Mouse (Mus musculus): ENCODE results near the gene Nptxr.

The Nptxr gene

GRCm38 (mm10) chr15:79755977-79756625 lies 48.5 kb downstream of the Nptxr start:
- no peak for DNase-seq (ENCODE audit: extremely low spot score, low read depth, low spot score)

DNA sequence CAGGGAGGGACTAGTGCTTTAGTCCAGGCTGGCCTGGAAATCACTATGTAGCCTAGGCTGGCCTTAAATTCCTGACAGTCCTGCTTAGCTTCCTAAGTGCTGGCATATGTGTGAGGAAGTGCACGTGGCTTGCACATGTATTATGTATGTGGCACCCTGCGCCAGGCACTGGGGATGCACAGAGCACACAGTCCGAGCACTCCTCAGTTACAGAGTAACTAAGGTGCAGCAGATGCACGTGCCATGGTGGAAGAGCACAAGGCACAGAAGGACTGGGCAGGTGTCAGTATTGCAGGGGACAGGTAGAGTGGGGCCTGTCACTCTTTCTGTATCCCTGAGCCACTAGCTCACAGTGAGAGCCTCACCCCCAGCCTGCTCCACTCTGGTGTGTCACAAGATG lies 49.4 kb downstream of the Nptxr start:
- DNase-seq (ENCODE audit: extremely low spot score, low read depth, low spot score): no peak

DNA sequence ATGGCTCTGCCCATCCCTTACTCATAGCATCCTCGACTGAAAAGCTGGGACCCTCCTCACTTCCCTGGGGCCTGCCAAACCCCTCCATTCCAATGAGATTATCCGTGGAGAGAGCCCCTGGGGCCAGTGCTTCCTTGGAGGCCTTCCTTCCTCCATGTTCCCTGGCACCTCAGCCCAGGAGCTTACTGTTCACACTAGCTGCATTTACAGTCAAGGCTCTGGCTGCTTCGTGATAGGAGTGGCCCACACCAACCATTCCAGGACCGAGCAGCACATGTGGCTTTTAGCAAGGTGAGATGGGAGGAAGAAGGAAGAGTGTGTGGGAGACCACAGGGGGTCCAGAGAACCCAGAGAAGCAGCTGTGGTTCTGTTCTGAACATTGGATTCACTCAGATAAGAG lies 50.7 kb downstream of the Nptxr start:
- no peak for DNase-seq (ENCODE audit: extremely low spot score, low read depth, low spot score)

DNA sequence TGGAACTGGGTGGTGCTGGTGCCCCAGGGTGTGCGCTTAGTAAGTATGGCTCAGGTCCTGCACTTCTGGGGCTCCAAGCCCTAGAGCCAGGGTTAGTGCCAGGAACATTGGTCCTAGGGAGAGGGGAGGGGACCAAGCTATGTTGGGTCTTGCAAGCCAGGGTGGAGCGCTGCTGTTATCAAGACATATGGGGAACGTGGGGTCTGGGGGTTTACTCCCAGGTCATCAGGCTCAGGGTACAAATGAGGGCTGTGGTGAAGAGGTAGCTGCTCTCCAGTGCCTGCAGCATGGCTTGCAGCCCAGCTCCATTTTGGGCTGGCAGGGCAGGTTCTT lies 51.2 kb downstream of the Nptxr start:
- DNase-seq (ENCODE audit: extremely low spot score, low read depth, low spot score): no peak

- no peak for DNase-seq (ENCODE audit: extremely low spot score, low read depth, low spot score)
Measured at GRCm38 (mm10) chr15:79752742-79753419, 51.7 kb downstream of the Nptxr start.

- DNase-seq (ENCODE audit: extremely low spot score, low read depth, low spot score): no peak
Measured at GRCm38 (mm10) chr15:79751772-79752171, 52.8 kb downstream of the Nptxr start.

DNA sequence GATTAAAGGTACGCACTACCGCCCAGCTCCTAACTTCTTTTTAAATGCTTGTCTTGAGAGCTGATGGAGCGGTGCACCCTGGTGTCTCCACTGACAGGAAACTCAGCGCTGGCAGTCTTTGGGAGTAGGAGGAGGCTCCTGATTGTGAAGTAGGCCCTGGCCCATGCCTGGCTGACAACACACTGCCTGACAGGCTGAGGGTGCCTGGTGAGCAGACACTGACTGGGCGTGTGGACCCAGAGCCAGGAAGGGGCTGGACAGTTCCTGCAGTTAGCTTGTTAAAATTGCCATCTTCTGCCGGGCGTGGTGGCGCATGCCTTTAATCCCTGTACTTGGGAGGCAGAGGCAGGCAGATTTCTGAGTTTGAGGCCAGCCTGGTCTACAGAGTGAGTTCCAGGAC lies 54.3 kb downstream of the Nptxr start:
- DNase-seq (ENCODE audit: extremely low spot score, low read depth, low spot score): no peak

DNA sequence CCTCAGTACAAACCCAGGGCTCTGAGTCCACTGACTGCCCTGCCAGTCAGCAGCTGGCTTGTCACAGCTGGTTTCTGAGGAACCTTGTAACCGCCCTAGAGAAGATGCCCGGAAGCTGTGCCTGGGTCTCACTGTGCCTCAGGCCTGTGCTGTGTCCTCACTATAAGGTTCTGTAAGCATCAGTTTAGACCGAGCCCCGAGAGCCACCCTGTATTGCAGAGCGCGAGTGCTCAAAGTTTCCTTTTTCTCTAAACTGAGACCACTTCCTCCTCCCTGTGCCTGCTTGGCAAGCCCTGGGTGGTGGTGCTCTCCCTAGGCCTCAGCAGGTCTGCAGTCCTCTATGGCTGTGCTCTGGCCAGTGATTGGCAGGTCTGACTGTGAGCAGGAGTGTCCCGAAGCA lies 55.4 kb downstream of the Nptxr start:
- DNase-seq (ENCODE audit: extremely low spot score, low read depth, low spot score): no peak

DNA sequence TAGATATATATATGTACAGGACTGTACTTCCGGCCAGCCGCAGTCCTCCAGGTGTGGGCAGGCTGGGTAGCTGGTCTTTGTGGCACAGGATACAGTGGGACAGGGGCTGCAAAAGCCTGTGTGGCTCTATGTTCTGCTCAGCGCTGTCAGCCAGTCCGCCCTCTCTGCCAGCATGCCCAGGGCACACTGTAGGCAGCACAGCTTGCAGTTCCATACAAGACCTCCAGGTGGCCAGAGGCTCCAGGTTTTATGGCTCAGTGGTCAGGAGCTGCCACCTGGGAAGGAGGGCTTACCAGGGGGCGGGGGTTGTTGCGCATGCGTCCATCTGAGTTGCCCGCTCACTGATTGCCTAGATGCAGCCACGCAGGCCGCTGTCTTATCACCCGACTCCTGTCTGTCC lies 56.6 kb downstream of the Nptxr start:
- no peak for DNase-seq (ENCODE audit: extremely low spot score, low read depth, low spot score)

GRCm38 (mm10) chr15:79745883-79746282 lies 58.7 kb downstream of the Nptxr start:
- no peak for DNase-seq (ENCODE audit: extremely low spot score, low read depth, low spot score)

GRCm38 (mm10) chr15:79745312-79745711 lies 59.3 kb downstream of the Nptxr start:
- no peak for DNase-seq (ENCODE audit: extremely low spot score, low read depth, low spot score)

DNA sequence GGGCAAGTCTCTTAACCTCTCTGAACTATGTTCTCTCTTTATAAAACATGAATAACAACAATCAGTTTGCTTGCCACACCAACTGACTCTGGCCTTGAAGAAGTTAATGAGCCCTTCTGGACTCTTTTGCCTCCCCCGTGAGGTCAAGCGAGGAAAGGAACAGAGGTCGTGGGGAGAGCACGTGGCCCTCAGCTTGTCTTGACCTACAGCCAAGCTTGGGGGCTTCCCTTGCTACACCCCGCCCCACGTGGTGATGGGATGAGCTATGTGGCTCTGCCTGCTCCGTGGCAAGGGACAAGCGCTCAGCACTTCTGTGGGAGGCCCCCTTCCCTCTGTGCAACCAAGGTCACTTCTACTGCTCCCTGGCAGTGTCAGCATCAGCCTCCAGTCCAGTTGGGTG lies 59.8 kb downstream of the Nptxr start:
- no peak for DNase-seq (ENCODE audit: extremely low spot score, low read depth, low spot score)

GRCm38 (mm10) chr15:79744001-79744400 lies 60.6 kb downstream of the Nptxr start:
- DNase-seq (ENCODE audit: extremely low spot score, low read depth, low spot score): no peak

DNA sequence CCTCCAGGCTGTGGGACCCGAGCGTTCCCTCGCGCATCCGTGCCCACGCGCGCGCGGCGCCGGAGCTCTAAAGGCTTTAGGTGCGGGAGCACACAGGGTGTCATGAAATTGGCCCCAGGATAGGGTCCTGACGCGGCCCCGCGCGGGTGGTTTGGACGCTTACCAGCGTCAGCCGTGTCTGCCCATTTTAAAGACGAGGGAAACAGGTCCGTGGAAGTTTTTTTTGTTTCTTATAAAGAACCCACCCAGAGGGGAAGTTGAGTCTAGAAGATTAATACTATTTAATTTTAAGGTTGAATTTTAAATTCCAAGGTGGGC lies 61.9 kb downstream of the Nptxr start:
- DNase-seq (ENCODE audit: extremely low spot score, low read depth, low spot score): no peak

- DNase-seq (ENCODE audit: extremely low spot score, low read depth, low spot score): no peak
Measured at GRCm38 (mm10) chr15:79741921-79742705, 62.5 kb downstream of the Nptxr start, which contains the start of gene Sun2. Gene Sun2, minus strand, starts transcription at chr15:79742536.

DNA sequence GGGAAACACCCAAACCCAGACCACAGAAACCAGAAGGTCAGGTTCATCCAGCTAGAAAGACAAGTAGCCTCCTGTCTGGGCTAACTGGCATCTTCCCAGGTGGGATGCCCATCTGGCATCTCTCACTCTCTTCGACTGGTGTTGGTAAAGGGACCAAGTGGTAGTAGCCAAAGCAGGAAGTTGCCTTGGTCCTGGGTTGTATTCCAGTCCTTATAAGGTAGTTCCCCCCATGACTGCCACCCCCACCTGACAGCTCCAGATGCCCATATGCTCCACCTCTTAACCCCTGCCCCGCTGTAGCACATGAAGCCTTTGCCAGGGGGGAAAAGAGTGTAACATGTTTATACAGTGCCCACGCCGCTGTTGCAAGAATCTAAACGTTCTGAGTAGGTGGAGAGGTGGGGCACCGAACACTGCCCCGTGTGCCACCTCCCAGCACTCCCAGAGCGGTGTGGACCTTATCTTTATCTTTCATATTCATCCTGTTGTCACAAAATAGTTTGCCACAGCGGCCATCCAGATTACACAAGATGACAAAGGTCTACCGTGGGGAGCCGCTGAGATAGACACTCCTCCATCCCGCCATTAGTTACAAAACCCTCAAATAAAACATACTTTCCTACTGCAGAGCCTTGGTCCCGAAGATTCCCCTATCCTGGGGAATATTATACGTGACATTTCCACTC lies 63.2 kb downstream of the Nptxr start:
- no peak for DNase-seq (ENCODE audit: extremely low spot score, low read depth, low spot score)

DNA sequence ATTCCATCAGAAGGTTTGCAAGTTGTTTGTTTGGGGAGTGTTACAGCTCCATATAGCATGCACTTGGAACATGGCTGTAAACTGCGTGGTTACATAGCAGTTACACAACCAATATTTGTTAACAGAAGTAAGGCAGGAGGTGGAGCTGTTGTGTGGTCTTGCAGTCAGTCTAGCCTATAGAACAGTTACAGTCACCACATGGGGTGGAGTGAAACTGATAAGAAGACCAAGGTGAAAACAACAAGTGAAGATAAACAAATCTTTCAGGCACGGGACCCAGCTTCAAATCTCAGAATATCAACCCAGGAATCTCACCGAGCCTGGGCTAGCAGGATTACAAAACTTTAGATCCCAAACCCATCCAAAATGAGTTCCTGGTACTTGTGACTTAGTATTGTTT lies 63.8 kb downstream of the Nptxr start:
- no peak for DNase-seq (ENCODE audit: extremely low spot score, low read depth, low spot score)
